Mouse (Mus musculus): ENCODE data around the gene Sass6. TPM values are rescaled to one million over a fixed set of nuclear protein-coding genes. Genes with fewer than 3 reads are reported as not detected.
A peak's percentile ranks its signal among the peaks of the same experiment; 100 is the strongest.

Sass6 gene
- polyA plus RNA-seq, 1 experiment from 2014 or later, result 3.7 TPM

GRCm38 (mm10) chr3:116601005-116601404 lies 6.2 kb downstream of the Sass6 start:
- Histone ChIP-seq H3K9ac (replicated peaks; ENCODE audit: low read depth) (no peak overlapping the region), H3K4me3 (ENCODE audit: low read depth, low read length) (no peak overlapping the region), H3K4me1 (ENCODE audit: insufficient read depth, low read depth, low read length) (no peaks in the 10 kb centered on the region), H3K27ac (ENCODE audit: low read length) (no peak overlapping the region), H3K27me3 (replicated peaks; ENCODE audit: insufficient read depth, low read length) (no peaks in the 10 kb centered on the region), H3K36me3 (ENCODE audit: insufficient read depth, low read length) (no peaks in the 10 kb centered on the region), H3K4me2 (replicated peaks; ENCODE audit: low read depth, low read length) (no peak overlapping the region), H3K9me3 (ENCODE audit: low read length) (no peaks in the 10 kb centered on the region)
- 82% methylated on average over 5 of the region's 5 CpGs for WGBS
- no peak for ATAC-seq
- no peak for TF ChIP-seq EP300 (IDR thresholded peaks at IDR 0.05)
- TF ChIP-seq CTCF (IDR thresholded peaks at IDR 0.05), result no peak
- DNase-seq (ENCODE audit: low spot score), result no peak

GRCm38 (mm10) chr3:116601781-116602180 lies 7.0 kb downstream of the Sass6 start:
- no peaks in the 10 kb centered on the region for H3K36me3 ChIP-seq (ENCODE audit: insufficient read depth, low read length)
- H3K4me1 ChIP-seq (ENCODE audit: insufficient read depth, low read depth, low read length), result no peaks in the 10 kb centered on the region
- DNase-seq (ENCODE audit: low spot score) (no peak), ATAC-seq (no peak)
- H3K27me3 ChIP-seq (replicated peaks; ENCODE audit: insufficient read depth, low read length), result no peaks in the 10 kb centered on the region
- H3K4me3 ChIP-seq (ENCODE audit: low read depth, low read length), result no peak overlapping the region
- no peak overlapping the region for H3K4me2 ChIP-seq (replicated peaks; ENCODE audit: low read depth, low read length)
- no peak overlapping the region for H3K9ac ChIP-seq (replicated peaks; ENCODE audit: low read depth)
- 89% methylated on average over 5 of the region's 5 CpGs for WGBS
- H3K9me3 ChIP-seq (ENCODE audit: low read length), result no peaks in the 10 kb centered on the region
- H3K27ac ChIP-seq (ENCODE audit: low read length), result no peak overlapping the region
- no peak for TF ChIP-seq CTCF (IDR thresholded peaks at IDR 0.05)
- no peak for TF ChIP-seq EP300 (IDR thresholded peaks at IDR 0.05)

GRCm38 (mm10) chr3:116604570-116604969 lies 9.8 kb downstream of the Sass6 start:
- no peak overlapping the region for H3K27ac ChIP-seq (ENCODE audit: low read length)
- H3K27me3 ChIP-seq (replicated peaks; ENCODE audit: insufficient read depth, low read length), result no peaks in the 10 kb centered on the region
- no peaks in the 10 kb centered on the region for H3K4me1 ChIP-seq (ENCODE audit: insufficient read depth, low read depth, low read length)
- no peak for DNase-seq (ENCODE audit: low spot score)
- WGBS, result 83% methylated on average over 9 of the region's 9 CpGs
- no peak for ATAC-seq
- H3K4me2 ChIP-seq (replicated peaks; ENCODE audit: low read depth, low read length), result no peak overlapping the region
- no peak overlapping the region for H3K4me3 ChIP-seq (ENCODE audit: low read depth, low read length)
- H3K9me3 ChIP-seq (ENCODE audit: low read length), result no peaks in the 10 kb centered on the region
- H3K36me3 ChIP-seq (ENCODE audit: insufficient read depth, low read length), result no peaks in the 10 kb centered on the region
- TF ChIP-seq EP300 (IDR thresholded peaks at IDR 0.05) (no peak), CTCF (IDR thresholded peaks at IDR 0.05) (no peak)
- no peak overlapping the region for H3K9ac ChIP-seq (replicated peaks; ENCODE audit: low read depth)

DNA sequence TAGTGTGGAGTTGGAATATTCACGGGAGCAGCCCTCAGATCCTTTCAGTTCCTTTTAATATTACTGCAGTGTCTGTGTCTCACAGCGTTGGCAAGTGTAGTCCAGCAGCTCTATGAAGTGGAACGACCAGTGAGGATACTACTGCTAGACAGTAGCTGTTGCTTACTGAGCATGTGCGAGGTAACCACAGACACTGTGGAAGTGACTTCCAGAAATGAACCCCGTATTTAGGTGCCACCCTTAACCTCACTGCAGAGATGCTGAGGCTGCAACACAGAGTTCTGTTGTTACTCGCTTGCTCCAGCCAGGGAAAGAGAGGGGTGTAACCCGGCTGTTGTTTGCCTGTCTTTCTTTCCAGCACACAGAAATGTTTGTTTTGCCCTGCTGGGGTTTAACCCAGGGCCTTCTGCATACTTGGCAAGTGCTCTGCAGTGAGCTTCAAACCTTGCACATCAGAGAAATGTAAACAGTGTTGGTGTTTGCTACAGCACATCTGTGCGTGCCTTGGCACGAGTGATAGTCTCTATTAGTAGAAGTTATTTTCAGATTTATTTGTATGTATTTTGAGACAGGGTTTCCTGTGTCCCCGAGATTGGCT lies 19.6 kb downstream of the Sass6 start, which contains the start of gene Trmt13:
Gene Trmt13, minus strand, starts transcription at position 293 of the 598 bp plus-strand sequence.
- peak; percentile 38 for DNase-seq (ENCODE audit: low spot score)
- ATAC-seq, result peak; percentile 53
- H3K27ac ChIP-seq (ENCODE audit: low read length), result 0 out of 2 replicates have a peak within 1 kb of the TSS, but pooled peaks have one; percentile 9
- 46% methylated on average over 10 of the region's 10 CpGs for WGBS
- H3K4me3 ChIP-seq (ENCODE audit: low read depth, low read length), result no peak within 1 kb of the TSS
- no peak within 1 kb of the TSS for H3K4me2 ChIP-seq (replicated peaks; ENCODE audit: low read depth, low read length)
- no peak within 1 kb of the TSS for H3K9ac ChIP-seq (replicated peaks; ENCODE audit: low read depth)
- H3K27me3 ChIP-seq (replicated peaks; ENCODE audit: insufficient read depth, low read length), result no peaks in the 10 kb centered on the region
- H3K9me3 ChIP-seq (ENCODE audit: low read length), result no peaks in the 10 kb centered on the region
- no peaks in the 10 kb centered on the region for H3K36me3 ChIP-seq (ENCODE audit: insufficient read depth, low read length)
- no peaks in the 10 kb centered on the region for H3K4me1 ChIP-seq (ENCODE audit: insufficient read depth, low read depth, low read length)
- TF ChIP-seq EP300 (IDR thresholded peaks at IDR 0.05), result no peak
- no peak for TF ChIP-seq CTCF (IDR thresholded peaks at IDR 0.05)

DNA sequence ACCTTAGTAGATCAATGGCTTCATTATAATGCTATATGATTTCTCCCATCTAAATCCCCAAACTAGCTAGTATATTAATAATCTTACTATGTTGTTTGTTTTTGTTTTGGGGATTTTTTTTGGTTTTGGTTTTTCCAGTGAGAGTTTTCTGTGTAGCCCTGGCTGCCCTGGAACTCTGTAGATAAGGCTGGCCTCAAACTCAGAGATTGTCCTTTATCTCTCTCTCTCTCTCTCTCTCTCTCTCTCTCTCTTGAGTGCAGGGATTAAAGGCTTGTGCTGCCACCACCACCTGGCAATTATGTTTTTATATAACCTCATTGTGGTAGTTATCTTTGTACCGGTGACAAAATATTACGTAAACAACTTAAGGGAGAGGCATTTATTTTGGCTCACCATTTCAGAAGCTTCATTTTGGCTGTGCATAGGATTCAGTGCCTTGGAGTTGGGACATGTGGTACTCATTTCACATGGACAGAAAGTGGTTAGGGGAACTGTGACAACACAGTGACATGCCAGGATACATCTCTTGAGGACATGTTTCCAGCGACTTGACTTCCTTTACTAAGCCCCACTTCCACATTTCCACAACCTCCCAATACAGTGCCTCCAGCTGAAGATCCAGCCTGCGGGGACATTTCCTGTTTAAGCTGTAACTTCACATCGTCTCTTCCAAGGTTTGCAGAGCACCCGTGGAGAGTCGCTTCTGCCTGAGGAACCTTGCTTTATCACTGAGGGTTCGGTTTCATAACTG lies 20.7 kb downstream of the Sass6 start:
- 83% methylated on average over 8 of the region's 8 CpGs for WGBS
- no peak for TF ChIP-seq EP300 (IDR thresholded peaks at IDR 0.05)
- TF ChIP-seq CTCF (IDR thresholded peaks at IDR 0.05), result no peak
- Histone ChIP-seq H3K4me2 (replicated peaks; ENCODE audit: low read depth, low read length) (no peak overlapping the region), H3K27me3 (replicated peaks; ENCODE audit: insufficient read depth, low read length) (no peaks in the 10 kb centered on the region), H3K27ac (ENCODE audit: low read length) (no peak overlapping the region), H3K4me3 (ENCODE audit: low read depth, low read length) (no peak overlapping the region), H3K36me3 (ENCODE audit: insufficient read depth, low read length) (no peaks in the 10 kb centered on the region), H3K9me3 (ENCODE audit: low read length) (no peaks in the 10 kb centered on the region), H3K4me1 (ENCODE audit: insufficient read depth, low read depth, low read length) (no peaks in the 10 kb centered on the region), H3K9ac (replicated peaks; ENCODE audit: low read depth) (no peak overlapping the region)
- ATAC-seq, result no peak
- no peak for DNase-seq (ENCODE audit: low spot score)

DNA sequence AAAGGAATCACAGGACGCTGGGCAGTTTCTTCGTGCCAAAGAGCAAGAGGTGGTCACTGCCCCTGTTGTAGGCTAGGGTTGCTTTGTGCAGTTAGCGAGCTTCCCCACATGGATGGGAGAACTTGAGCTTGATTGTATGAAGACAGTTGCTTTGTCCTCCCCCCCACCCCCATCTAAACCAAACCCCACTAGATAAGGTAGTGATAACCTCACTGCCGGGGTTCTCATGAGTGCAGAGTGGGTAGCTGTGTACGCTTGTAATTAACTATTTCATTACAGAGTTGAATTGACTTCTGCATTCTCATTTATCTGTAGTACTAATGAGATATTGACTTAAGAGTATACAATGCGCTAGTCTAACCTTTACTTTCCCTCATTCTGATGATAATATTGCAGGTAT lies 24.1 kb downstream of the Sass6 start:
- TF ChIP-seq CTCF (IDR thresholded peaks at IDR 0.05) (no peak), EP300 (IDR thresholded peaks at IDR 0.05) (no peak)
- ATAC-seq (no peak), DNase-seq (ENCODE audit: low spot score) (no peak)
- Histone ChIP-seq H3K27me3 (replicated peaks; ENCODE audit: insufficient read depth, low read length) (no peaks in the 10 kb centered on the region), H3K4me3 (ENCODE audit: low read depth, low read length) (no peak overlapping the region), H3K27ac (ENCODE audit: low read length) (no peak overlapping the region), H3K9me3 (ENCODE audit: low read length) (no peaks in the 10 kb centered on the region), H3K4me1 (ENCODE audit: insufficient read depth, low read depth, low read length) (no peaks in the 10 kb centered on the region), H3K4me2 (replicated peaks; ENCODE audit: low read depth, low read length) (no peak overlapping the region), H3K9ac (replicated peaks; ENCODE audit: low read depth) (no peak overlapping the region), H3K36me3 (ENCODE audit: insufficient read depth, low read length) (0 out of 2 replicates have a peak, but pooled peaks cover 6% of the 10 kb centered on the region)
- 70% methylated on average over 6 of the region's 6 CpGs for WGBS

Measured in lung, postnatal 0 days (tissue).